Mouse (Mus musculus) urinary bladder, adult 18-20 months (tissue): ENCODE measurements around the gene Gm3047.
"Not testable (repeated sequence)": the region's sequence is repeated elsewhere in the genome, so short reads cannot be mapped to it uniquely, and the experiment has no call there.

Experiments
- DNase-seq, 2 experiments: peaks; one replicate each; pipeline ENCODE4 v3.0.0; 2022; ENCODE audit warnings: low spot score in 2 of 2, mixed read lengths in 2 of 2

Gm3047 gene

GRCm38 (mm10) chr14:4555105-4555504 lies at the start of gene Gm3047:
Gm3047 (plus strand) TSS chr14:4555405.
- not testable (repeated sequence) for DNase-seq
